Mouse (Mus musculus) E14TG2a.4 (cell line): ENCODE data around the gene Cdc45.

ENCODE experiments used
- CTCF ChIP-seq: conservative IDR thresholded peaks from 2 replicates; pipeline ENCODE4 v1.5.1; 2014; ENCODE audit warnings: low read length
- NANOG ChIP-seq: IDR thresholded peaks from 2 replicates; pipeline ENCODE4 v1.6.1; 2014; ENCODE audit warnings: borderline replicate concordance, low read length, mixed read lengths
- POU5F1 ChIP-seq: IDR thresholded peaks from 2 replicates; pipeline ENCODE4 v1.6.1; 2014; ENCODE audit warnings: low read length, borderline replicate concordance

DNA sequence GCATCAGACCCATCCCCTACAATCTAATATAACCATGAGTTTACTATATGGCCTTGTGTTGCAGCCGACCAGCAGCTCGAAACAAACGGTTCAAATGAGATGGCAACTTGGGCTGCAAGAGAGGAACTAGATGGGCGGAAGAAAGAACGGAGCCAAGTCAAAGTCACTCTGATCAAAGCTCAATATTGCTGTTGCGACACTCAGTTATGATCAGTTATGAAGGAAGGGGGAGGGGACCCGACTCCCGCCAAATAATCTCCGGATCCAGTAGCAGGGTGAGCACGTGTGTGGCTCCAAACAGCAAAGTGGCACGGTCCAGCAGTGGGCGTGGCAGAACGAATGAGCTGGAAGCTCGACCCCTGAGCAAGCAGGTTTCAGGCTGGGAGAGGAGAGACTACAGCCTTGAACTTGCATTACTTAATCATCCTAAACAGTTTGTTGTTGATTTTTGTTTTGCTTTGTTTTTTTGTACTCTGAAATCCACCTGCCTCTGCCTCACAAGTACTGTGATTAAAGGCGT lies 34.6 kb upstream of the Cdc45 start:
- no peak for TF ChIP-seq CTCF
- TF ChIP-seq POU5F1: no peak
- TF ChIP-seq NANOG: no peak
